Mouse (Mus musculus) hindbrain, embryonic 10.5 days (tissue): ENCODE data around the gene Cops8. TPM values are rescaled to one million over a fixed set of nuclear protein-coding genes. Genes with fewer than 3 reads are reported as not detected.
A peak's percentile ranks its signal among the peaks of the same experiment; 100 is the strongest.

Experiments
- DNase-seq: peaks from one replicate; pipeline ENCODE4 v3.0.0-alpha.2; 2017; ENCODE audit warnings: low spot score
- H3K27ac ChIP-seq: fragments of 300-500 bp; sonication (generic); 2 replicates; pipeline ENCODE4 v1.5.1; 2016; ENCODE audit warnings: mild to moderate bottlenecking, moderate library complexity
- H3K27me3 ChIP-seq: fragments of 300-500 bp; sonication (generic); 2 replicates; pipeline ENCODE4 v1.6.1; 2016; ENCODE audit warnings: mild to moderate bottlenecking; ENCODE audit not compliant: poor library complexity, insufficient read depth, severe bottlenecking
- H3K36me3 ChIP-seq: fragments of 300-500 bp; sonication (generic); 2 replicates; pipeline ENCODE4 v1.6.1; 2016; ENCODE audit warnings: mild to moderate bottlenecking, moderate library complexity
- H3K4me1 ChIP-seq: fragments of 300-500 bp; sonication (generic); replicated peaks from 2 replicates; pipeline ENCODE4 v1.6.1; 2016; ENCODE audit warnings: mild to moderate bottlenecking
- H3K4me3 ChIP-seq: fragments of 300-500 bp; sonication (generic); 2 replicates; pipeline ENCODE4 v1.5.1; 2016; ENCODE audit warnings: mild to moderate bottlenecking, moderate library complexity
- H3K9me3 ChIP-seq: fragments of 300-500 bp; sonication (generic); 2 replicates; pipeline ENCODE4 v1.6.1; 2016; ENCODE audit warnings: mild to moderate bottlenecking, moderate library complexity
- WGBS: fragments of 180-500 bp; shearing (Covaris S2); methylation state at CpG from one replicate; pipeline ENCODE4 v1.1.7; 2016; 5-methylcytosine and 5-hydroxymethylcytosine counted together
- polyA plus RNA-seq: library from polyadenylated mRNA; unstranded; fragments of >200 nt; fragmentation: Nextera tagmentation; extraction: Ambion mirVana; gene quantifications from 2 replicates; pipeline ENCODE4 v1.2.1, GENCODE M21; 2016

The Cops8 gene
- polyA plus RNA-seq, 1 experiment from 2014 or later, result 193 TPM

GRCm38 (mm10) chr1:90592784-90593183 lies 10.0 kb upstream of the Cops8 start:
- 18% methylated on average over 6 of the region's 6 CpGs for WGBS

GRCm38 (mm10) chr1:90599226-90599625 lies 3.6 kb upstream of the Cops8 start:
- H3K9me3 ChIP-seq, result no peaks in the 10 kb centered on the region
- no peaks in the 10 kb centered on the region for H3K36me3 ChIP-seq
- H3K4me3 ChIP-seq, result no peak overlapping the region
- WGBS, result 58% methylated on average over 3 of the region's 3 CpGs
- no peak for DNase-seq
- H3K4me1 ChIP-seq, result peaks cover 9% of the 10 kb centered on the region
- 0 out of 2 replicates have a peak, but pooled peaks cover 3% of the 10 kb centered on the region for H3K27me3 ChIP-seq
- H3K27ac ChIP-seq, result no peak overlapping the region

More at GRCm38 (mm10) chr1:90592784-90593183, 10.0 kb upstream of the Cops8 start:
- Histone ChIP-seq H3K4me3 (no peak overlapping the region), H3K27ac (no peak overlapping the region), H3K36me3 (no peaks in the 10 kb centered on the region), H3K27me3 (peaks cover 13% of the 10 kb centered on the region; the same call in 1 of the 2 replicates), H3K9me3 (no peaks in the 10 kb centered on the region), H3K4me1 (peaks cover 10% of the 10 kb centered on the region)
- DNase-seq, result peak; percentile 81

- no peak overlapping the region for H3K27ac ChIP-seq
- 0 out of 2 replicates have a peak, but pooled peaks cover 3% of the 10 kb centered on the region for H3K27me3 ChIP-seq
- peaks cover 9% of the 10 kb centered on the region for H3K36me3 ChIP-seq
- 78% methylated on average over 3 of the region's 3 CpGs for WGBS
- peaks cover 15% of the 10 kb centered on the region for H3K4me1 ChIP-seq
- H3K9me3 ChIP-seq, result no peaks in the 10 kb centered on the region
- no peak overlapping the region for H3K4me3 ChIP-seq
- DNase-seq, result no peak
Observed at GRCm38 (mm10) chr1:90601096-90601495, 1.7 kb upstream of the Cops8 start.

GRCm38 (mm10) chr1:90603561-90603887 lies 743 bp downstream of the Cops8 start:
- H3K27ac ChIP-seq, result peak overlapping the region; percentile 91
- WGBS, result 1% methylated on average over 26 of the region's 26 CpGs
- 0 out of 2 replicates have a peak, but pooled peaks cover 3% of the 10 kb centered on the region for H3K27me3 ChIP-seq
- no peaks in the 10 kb centered on the region for H3K9me3 ChIP-seq
- H3K36me3 ChIP-seq, result peaks cover 33% of the 10 kb centered on the region
- H3K4me1 ChIP-seq, result peaks cover 15% of the 10 kb centered on the region
- no peak for DNase-seq
- peak overlapping the region; percentile 92 for H3K4me3 ChIP-seq

- no peak overlapping the region for H3K4me3 ChIP-seq
- peaks cover 92% of the 10 kb centered on the region for H3K36me3 ChIP-seq
- no peak overlapping the region for H3K27ac ChIP-seq
- DNase-seq, result no peak
- H3K9me3 ChIP-seq, result no peaks in the 10 kb centered on the region
- H3K27me3 ChIP-seq, result no peaks in the 10 kb centered on the region
- H3K4me1 ChIP-seq, result peaks cover 5% of the 10 kb centered on the region
- 89% methylated on average over 5 of the region's 5 CpGs for WGBS
Observed at GRCm38 (mm10) chr1:90609363-90609762, 6.6 kb downstream of the Cops8 start.

GRCm38 (mm10) chr1:90617258-90617657 lies 14.5 kb downstream of the Cops8 start:
- Histone ChIP-seq H3K4me3 (no peak overlapping the region), H3K4me1 (no peaks in the 10 kb centered on the region), H3K36me3 (peaks cover 36% of the 10 kb centered on the region), H3K27me3 (no peaks in the 10 kb centered on the region), H3K9me3 (no peaks in the 10 kb centered on the region), H3K27ac (no peak overlapping the region)
- WGBS, result 94% methylated on average over 7 of the region's 7 CpGs
- no peak for DNase-seq

GRCm38 (mm10) chr1:90633415-90634030 lies 30.7 kb downstream of the Cops8 start:
- Histone ChIP-seq H3K9me3 (no peaks in the 10 kb centered on the region), H3K27ac (no peak overlapping the region), H3K36me3 (no peaks in the 10 kb centered on the region), H3K27me3 (no peaks in the 10 kb centered on the region), H3K4me1 (0 out of 2 replicates have a peak, but pooled peaks cover 2% of the 10 kb centered on the region), H3K4me3 (no peak overlapping the region)
- 80% methylated on average over 6 of the region's 6 CpGs for WGBS
- DNase-seq, result no peak

GRCm38 (mm10) chr1:90634205-90634745 lies 31.5 kb downstream of the Cops8 start:
- Histone ChIP-seq H3K36me3 (no peaks in the 10 kb centered on the region), H3K9me3 (no peaks in the 10 kb centered on the region), H3K4me3 (no peak overlapping the region), H3K27ac (no peak overlapping the region), H3K27me3 (no peaks in the 10 kb centered on the region), H3K4me1 (0 out of 2 replicates have a peak, but pooled peaks cover 2% of the 10 kb centered on the region)
- WGBS, result 71% methylated on average over 3 of the region's 3 CpGs
- no peak for DNase-seq

- Histone ChIP-seq H3K36me3 (no peaks in the 10 kb centered on the region), H3K4me3 (no peak overlapping the region), H3K27ac (no peak overlapping the region), H3K27me3 (no peaks in the 10 kb centered on the region), H3K4me1 (0 out of 2 replicates have a peak, but pooled peaks cover 2% of the 10 kb centered on the region), H3K9me3 (no peaks in the 10 kb centered on the region)
- DNase-seq, result no peak
- WGBS, result 65% methylated on average over 7 of the region's 7 CpGs
Observed at GRCm38 (mm10) chr1:90638335-90638734, 35.6 kb downstream of the Cops8 start.

GRCm38 (mm10) chr1:90650781-90651437 lies 48.1 kb downstream of the Cops8 start:
- WGBS, result 18% methylated on average over 4 of the region's 4 CpGs
- no peaks in the 10 kb centered on the region for H3K36me3 ChIP-seq

GRCm38 (mm10) chr1:90651781-90652180 lies 49.0 kb downstream of the Cops8 start:
- H3K27ac ChIP-seq, result peak overlapping the region; percentile 83
- no peaks in the 10 kb centered on the region for H3K9me3 ChIP-seq

More at GRCm38 (mm10) chr1:90650781-90651437, 48.1 kb downstream of the Cops8 start:
- Histone ChIP-seq H3K9me3 (no peaks in the 10 kb centered on the region), H3K27me3 (no peaks in the 10 kb centered on the region), H3K4me3 (no peak overlapping the region), H3K27ac (peak overlapping the region; percentile 83), H3K4me1 (peaks cover 19% of the 10 kb centered on the region)
- peak; percentile 79 for DNase-seq

GRCm38 (mm10) chr1:90652553-90652952 lies 49.8 kb downstream of the Cops8 start:
- H3K27me3 ChIP-seq, result no peaks in the 10 kb centered on the region
- WGBS, result 81% methylated on average over 4 of the region's 4 CpGs
- H3K27ac ChIP-seq, result peak overlapping the region; percentile 29; the same call in 1 of the 2 replicates

More at GRCm38 (mm10) chr1:90651781-90652180, 49.0 kb downstream of the Cops8 start:
- Histone ChIP-seq H3K27me3 (no peaks in the 10 kb centered on the region), H3K4me1 (peaks cover 16% of the 10 kb centered on the region), H3K36me3 (no peaks in the 10 kb centered on the region), H3K4me3 (no peak overlapping the region)
- DNase-seq, result no peak

More at GRCm38 (mm10) chr1:90652553-90652952, 49.8 kb downstream of the Cops8 start:
- Histone ChIP-seq H3K9me3 (no peaks in the 10 kb centered on the region), H3K4me1 (peaks cover 16% of the 10 kb centered on the region), H3K4me3 (no peak overlapping the region), H3K36me3 (no peaks in the 10 kb centered on the region)
- DNase-seq, result no peak
